Mouse (Mus musculus) forebrain, embryonic 15.5 days (tissue): Measurements from ENCODE around the gene Mau2. TPM values are rescaled to one million over a fixed set of nuclear protein-coding genes. Genes with fewer than 3 reads are reported as not detected.

ENCODE experiments used
- ATAC-seq: fragments of 200-750 bp; cut with Nextera tagmentation; replicated peaks from 2 replicates; pipeline ENCODE4 v1.8.0; 2017; ENCODE audit warnings: mild to moderate bottlenecking, moderate TSS enrichment, moderate library complexity
- H3K27ac ChIP-seq: fragments of 300-500 bp; sonication (generic); replicated peaks from 2 replicates; pipeline ENCODE4 v1.5.1; 2015; ENCODE audit warnings: mild to moderate bottlenecking, inconsistent platforms
- H3K27me3 ChIP-seq: fragments of 300-500 bp; sonication (generic); 2 replicates; pipeline ENCODE4 v1.6.1; 2015; ENCODE audit warnings: inconsistent platforms
- H3K36me3 ChIP-seq: fragments of 300-500 bp; sonication (generic); 2 replicates; pipeline ENCODE4 v1.6.1; 2015; ENCODE audit warnings: mild to moderate bottlenecking, inconsistent platforms
- H3K4me1 ChIP-seq: fragments of 300-500 bp; sonication (generic); 2 replicates; pipeline ENCODE4 v1.6.1; 2015; ENCODE audit warnings: inconsistent platforms
- H3K4me2 ChIP-seq: fragments of 300-500 bp; sonication (generic); replicated peaks from 2 replicates; pipeline ENCODE4 v1.6.1; 2015; ENCODE audit warnings: mild to moderate bottlenecking, inconsistent platforms
- H3K4me3 ChIP-seq: fragments of 300-500 bp; sonication (generic); 2 replicates; pipeline ENCODE4 v1.5.1; 2015; ENCODE audit warnings: mild to moderate bottlenecking, inconsistent platforms
- H3K9ac ChIP-seq: fragments of 300-500 bp; sonication (generic); replicated peaks from 2 replicates; pipeline ENCODE4 v1.6.1; 2015; ENCODE audit warnings: mild to moderate bottlenecking, inconsistent platforms
- H3K9me3 ChIP-seq: fragments of 300-500 bp; sonication (generic); 2 replicates; pipeline ENCODE4 v1.6.1; 2016; ENCODE audit warnings: inconsistent platforms
- WGBS: fragments of 180-500 bp; shearing (Covaris S2); methylation state at CpG from one replicate; pipeline ENCODE4 v1.1.7; 2015; ENCODE audit warnings: mixed read lengths; 5-methylcytosine and 5-hydroxymethylcytosine counted together
- polyA plus RNA-seq: library from polyadenylated mRNA; unstranded; fragments of >200 nt; fragmentation: Nextera tagmentation; extraction: Ambion mirVana; gene quantifications from 2 replicates; pipeline ENCODE4 v1.2.1, GENCODE M21; 2015

The Mau2 gene
- polyA plus RNA-seq, 1 experiment from 2014 or later, result 85.9 TPM

- no peaks in the 10 kb centered on the region for H3K36me3 ChIP-seq
- ATAC-seq, result no peak
- H3K4me1 ChIP-seq, result peaks cover 14% of the 10 kb centered on the region
- no peak overlapping the region for H3K9ac ChIP-seq
- H3K27me3 ChIP-seq, result no peaks in the 10 kb centered on the region
- no peak overlapping the region for H3K4me2 ChIP-seq
- no peaks in the 10 kb centered on the region for H3K9me3 ChIP-seq
- H3K4me3 ChIP-seq, result no peak overlapping the region
- H3K27ac ChIP-seq, result no peak overlapping the region
- WGBS, result 83% methylated on average over 4 of the region's 4 CpGs
Observed at GRCm38 (mm10) chr8:69967291-69967933, 75.1 kb downstream of the Mau2 start.

Other genes with a start within 250 kb of the Mau2 start
- 42.4 and 44.4 TPM in 2 replicates for gene Gmip, start 234.1 kb downstream of the Mau2 start, polyA plus RNA-seq
- 0.65 and 0.89 TPM in 2 replicates for gene Lpar2, start 220.3 kb downstream of the Mau2 start, polyA plus RNA-seq
- gene Pbx4, start 210.2 kb downstream of the Mau2 start, polyA plus RNA-seq, result 54.7 and 55.3 TPM in 2 replicates
- 3.6 and 4.0 TPM in 2 replicates for gene Cilp2, start 155.0 kb downstream of the Mau2 start, polyA plus RNA-seq
- gene Tssk6, start 140.6 kb downstream of the Mau2 start, polyA plus RNA-seq, result 3.4 and 3.8 TPM in 2 replicates
- gene Ndufa13, start 140.2 kb downstream of the Mau2 start, polyA plus RNA-seq, result 173 and 179 TPM in 2 replicates
- gene Yjefn3, start 140.0 kb downstream of the Mau2 start, polyA plus RNA-seq, result 8.9 and 9.0 TPM in 2 replicates
- gene Gatad2a, start 46.4 kb downstream of the Mau2 start, polyA plus RNA-seq, result 28.3 and 35.5 TPM in 2 replicates
- gene Sugp1, start 79 bp upstream of the Mau2 start, polyA plus RNA-seq, result 60.9 and 66.5 TPM in 2 replicates
- 1.3 and 1.5 TPM in 2 replicates for gene Tm6sf2, start 30.2 kb upstream of the Mau2 start, polyA plus RNA-seq
- 0.15 and 0.38 TPM in 2 replicates for gene Hapln4, start 40.7 kb upstream of the Mau2 start, polyA plus RNA-seq
- 144 and 152 TPM in 2 replicates for gene Ncan, start 78.1 kb upstream of the Mau2 start, polyA plus RNA-seq
- gene Nr2c2ap, start 88.6 kb upstream of the Mau2 start, polyA plus RNA-seq, result 43.0 and 43.3 TPM in 2 replicates
- gene Rfxank, start 96.4 kb upstream of the Mau2 start, polyA plus RNA-seq, result 11.5 and 13.4 TPM in 2 replicates
- gene Borcs8, start 96.8 kb upstream of the Mau2 start, polyA plus RNA-seq, result 48.4 and 50.3 TPM in 2 replicates
- 0.22 and 0.23 TPM in 2 replicates for gene Mef2b, start 97.0 kb upstream of the Mau2 start, polyA plus RNA-seq
- gene Tmem161a, start 129.6 kb upstream of the Mau2 start, polyA plus RNA-seq, result 54.2 and 58.1 TPM in 2 replicates
- 3.8 and 4.4 TPM in 2 replicates for gene Slc25a42, start 169.6 kb upstream of the Mau2 start, polyA plus RNA-seq
- 83.3 and 85.6 TPM in 2 replicates for gene Sugp2, start 191.5 kb upstream of the Mau2 start, polyA plus RNA-seq
- gene Armc6, start 191.7 kb upstream of the Mau2 start, polyA plus RNA-seq, result 90.3 and 94.5 TPM in 2 replicates
- 52.5 and 55.7 TPM in 2 replicates for gene Homer3, start 240.1 kb upstream of the Mau2 start, polyA plus RNA-seq